Mouse (Mus musculus) liver, adult 2 months (tissue): ENCODE data around the gene Irf2.

ENCODE experiments used
- CTCF ChIP-seq: fragments of 200-500 bp; IDR thresholded peaks from 2 replicates; pipeline ENCODE4 v1.5.1; 2011; ENCODE audit warnings: low read depth, low read length, control low read depth
- POLR2A ChIP-seq: fragments of 200-500 bp; IDR thresholded peaks from 2 replicates; pipeline ENCODE4 v1.6.1; 2011; ENCODE audit warnings: low read length, control low read depth; ENCODE audit not compliant: insufficient read depth; ENCODE audit errors: extremely low read depth

DNA sequence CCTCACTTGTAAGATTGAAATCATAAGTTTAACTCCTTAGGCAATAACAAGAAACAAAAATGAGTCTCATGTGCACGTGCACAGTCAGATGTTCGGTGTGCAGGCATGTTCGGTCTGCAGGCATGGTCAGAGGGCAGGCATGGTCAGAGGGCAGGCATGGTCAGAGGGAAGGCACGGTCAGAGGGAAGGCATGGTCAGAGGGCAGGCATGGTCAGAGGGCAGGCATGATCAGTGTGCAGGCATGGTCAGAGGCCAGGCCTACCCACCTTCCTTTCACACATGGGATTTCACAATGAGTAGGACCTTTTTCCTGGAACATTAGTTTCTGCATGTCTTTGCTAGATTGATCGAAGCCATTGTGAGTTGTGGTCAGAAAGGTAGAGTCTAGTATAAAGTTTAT, 65.2 kb downstream of the Irf2 start:
- TF ChIP-seq CTCF (no peak), POLR2A (no peak)
